Mouse (Mus musculus) testis, postnatal 10 days (tissue): Measurements from ENCODE around the gene Gpr68.

Experiments
- DNase-seq: peaks from one replicate; pipeline ENCODE4 v3.0.0; 2021; ENCODE audit warnings: low spot score

Gpr68 gene

DNA sequence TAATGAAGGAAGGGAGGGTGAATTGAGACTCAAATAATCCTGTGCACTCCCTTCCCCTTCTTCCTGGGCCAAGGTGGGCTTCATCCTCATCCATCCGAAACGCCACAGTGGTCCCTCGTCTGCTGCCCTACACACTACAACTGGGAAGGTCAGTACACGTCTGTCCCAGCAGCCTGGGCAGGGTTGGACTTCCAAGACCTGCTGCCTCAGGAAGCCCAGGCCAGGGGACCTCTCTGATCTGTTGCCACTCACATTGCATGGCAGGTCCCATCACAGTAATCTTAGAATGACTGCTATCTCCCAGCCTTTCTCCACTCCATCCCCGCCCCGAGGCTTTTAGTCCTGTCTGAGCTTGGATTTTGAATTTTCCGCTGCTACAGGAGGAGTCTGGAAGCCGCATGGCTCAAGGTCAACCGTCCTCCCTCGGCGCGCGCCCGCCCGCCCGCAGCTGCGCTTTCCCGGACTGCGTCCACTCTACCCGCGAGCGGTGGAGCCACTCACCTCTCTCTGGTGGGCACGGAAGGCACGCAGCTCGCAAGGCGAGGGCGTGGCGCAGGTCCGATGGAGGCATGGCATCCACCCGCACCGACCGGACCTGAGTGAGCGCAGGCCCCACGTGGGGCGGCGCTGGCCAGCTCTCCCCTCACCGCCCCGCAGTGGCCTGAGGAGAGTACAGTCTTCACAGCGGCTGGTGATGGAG lies at the start of gene Gpr68:
Gene Gpr68, minus strand, starts transcription at position 601 of the 700 bp plus-strand sequence.
- peak; percentile 59 for DNase-seq

DNA sequence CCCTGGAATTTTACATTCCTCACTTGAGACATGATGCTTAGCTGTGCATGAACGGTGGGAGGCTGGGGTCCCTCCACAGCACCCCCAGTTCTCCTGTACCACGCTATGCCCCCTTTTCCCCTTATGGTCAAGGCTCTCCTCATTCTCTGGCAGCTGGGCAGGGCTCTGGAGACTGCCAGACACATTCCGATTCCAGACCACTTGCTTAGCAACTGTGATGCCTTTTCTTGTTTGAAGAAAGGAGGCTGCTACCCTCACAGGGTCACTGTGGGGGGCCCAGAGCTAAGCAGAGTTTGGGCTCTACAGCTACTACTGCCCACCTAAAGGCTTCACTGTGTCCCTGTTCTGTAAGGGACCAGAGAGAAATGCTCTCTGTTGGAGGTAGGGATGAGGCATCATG lies 49.3 kb upstream of the Gpr68 start:
- no peak for DNase-seq

DNA sequence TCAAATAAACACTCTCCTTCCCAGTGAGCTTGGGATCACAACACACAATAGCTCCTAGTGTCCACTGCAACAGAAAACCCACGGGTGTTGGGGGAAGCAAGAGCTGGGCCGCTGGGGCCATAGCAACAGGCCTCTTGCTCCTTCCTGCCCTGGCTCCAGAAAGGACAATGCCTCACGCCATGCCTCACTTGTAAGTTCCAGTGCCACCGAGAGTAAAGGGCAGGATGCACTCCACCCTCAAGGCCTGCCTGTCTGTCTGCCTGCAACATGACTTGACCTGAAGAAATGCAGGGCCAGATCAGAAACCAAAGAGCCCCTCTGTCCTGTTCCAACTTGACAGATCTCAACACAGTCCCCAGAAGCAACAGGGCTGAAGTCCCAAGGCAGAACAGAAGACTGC lies 48.8 kb upstream of the Gpr68 start:
- DNase-seq = no peak

DNA sequence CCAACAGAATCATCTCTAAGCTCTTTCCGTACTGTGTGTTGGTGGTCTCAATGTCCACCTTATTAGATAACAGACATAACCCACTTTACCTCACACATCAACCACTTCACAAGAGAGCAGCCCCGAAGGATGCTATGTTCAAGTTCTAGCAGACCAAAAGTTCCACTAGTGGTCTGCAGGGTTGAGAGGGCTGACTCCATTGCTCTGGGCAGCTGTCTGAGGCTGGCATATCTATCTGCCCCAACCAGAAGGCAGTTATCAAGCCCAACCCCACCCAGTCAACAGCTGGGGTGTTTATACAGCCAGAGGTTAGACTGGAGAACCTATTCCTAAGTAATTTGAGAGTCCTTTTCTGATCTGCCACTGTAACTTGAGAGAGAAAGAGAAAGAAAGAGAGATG lies 48.0 kb upstream of the Gpr68 start:
- DNase-seq = no peak

DNA sequence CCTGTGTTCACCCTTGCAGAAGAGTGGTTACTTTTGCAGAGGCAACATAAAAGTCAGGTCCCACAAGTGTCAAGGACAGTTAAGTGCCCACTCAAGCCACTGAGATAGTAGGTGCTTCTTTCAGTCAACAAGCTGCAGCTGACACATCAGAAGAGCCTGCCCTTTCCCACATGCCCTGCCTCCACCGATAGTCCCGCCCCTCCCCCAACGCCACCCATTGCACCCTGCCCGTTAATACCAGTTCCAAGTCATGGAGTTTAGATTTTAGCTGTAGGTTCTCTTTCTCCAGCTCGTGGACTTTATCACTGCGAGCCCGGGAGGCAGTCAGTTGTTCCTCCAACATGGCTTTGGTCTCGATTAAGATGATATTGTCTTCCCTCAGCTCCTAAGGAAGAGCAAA lies 45.9 kb upstream of the Gpr68 start:
- no peak for DNase-seq

DNA sequence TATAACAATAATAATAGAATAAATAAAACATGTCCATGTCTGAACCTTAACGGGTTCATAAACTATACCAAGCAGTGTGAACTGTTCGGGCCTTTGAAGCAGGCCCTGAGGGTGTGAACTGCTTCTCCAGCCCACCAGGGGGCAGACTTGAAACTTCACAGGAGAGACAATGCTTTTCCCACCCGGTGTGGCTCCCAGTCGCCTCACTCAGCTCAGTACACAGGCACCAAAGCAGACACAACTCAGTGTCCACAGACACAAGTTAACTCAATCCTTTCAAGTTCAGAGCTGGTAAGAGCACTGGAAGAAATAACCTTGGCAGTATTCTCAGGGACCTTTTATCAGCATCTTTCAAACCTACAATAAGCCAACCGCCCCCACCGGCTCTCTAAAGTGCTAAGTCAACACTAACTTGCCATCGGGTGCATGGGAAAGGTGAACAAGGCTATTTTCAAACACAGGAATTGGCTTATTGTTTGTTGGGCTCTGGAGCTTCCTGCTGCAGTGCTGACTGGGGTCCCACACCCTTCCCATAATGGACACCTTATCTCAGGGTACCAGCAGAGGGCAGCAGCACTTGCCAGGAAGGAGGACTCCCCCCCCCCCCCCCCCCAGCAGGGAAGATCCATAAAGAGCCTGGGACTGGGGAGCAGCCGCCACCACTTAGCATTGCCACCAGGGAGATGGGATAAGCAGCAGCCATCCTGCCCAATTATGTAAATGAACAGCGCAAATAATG lies 44.4 kb upstream of the Gpr68 start:
- DNase-seq = peak; percentile 86

DNA sequence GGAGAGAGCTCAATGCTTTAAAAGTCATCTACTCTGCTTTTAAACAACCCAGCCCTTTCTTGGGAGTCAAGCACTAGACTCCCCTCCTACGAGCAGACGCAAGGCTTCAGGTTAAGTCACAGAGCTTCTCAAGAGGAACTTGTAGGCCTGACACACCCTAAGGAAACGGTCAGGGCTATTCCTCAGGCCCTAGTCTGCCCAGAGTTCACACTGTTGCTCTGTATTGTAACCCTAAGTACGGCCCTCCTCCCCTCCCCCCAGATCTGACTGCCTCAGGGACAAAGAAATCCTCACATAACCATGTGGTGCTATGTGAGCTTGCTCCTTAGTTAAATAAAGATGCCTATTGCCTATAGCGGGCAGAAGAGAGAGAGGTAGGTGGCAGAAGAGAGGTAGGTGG lies 41.1 kb upstream of the Gpr68 start:
- DNase-seq = no peak

DNA sequence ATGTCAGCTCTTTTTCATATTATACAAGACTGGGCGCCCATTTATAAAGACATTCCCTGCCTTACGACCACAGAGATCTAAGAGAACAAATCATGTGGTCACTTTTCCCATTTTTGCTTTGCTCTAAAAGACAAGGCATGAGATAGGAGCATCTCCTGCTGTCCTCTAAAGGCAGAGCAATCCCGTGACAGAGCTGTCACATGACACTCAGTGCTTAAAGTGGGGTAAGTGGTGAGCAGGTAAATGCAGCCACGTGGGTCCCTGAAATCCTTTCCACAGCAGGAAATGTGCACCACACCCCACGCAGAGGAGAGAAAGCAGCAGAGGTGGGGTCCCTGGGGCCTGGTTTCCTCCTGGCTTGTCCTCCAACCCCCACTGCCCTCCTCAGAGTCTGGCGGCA lies 40.0 kb upstream of the Gpr68 start:
- DNase-seq = no peak

DNA sequence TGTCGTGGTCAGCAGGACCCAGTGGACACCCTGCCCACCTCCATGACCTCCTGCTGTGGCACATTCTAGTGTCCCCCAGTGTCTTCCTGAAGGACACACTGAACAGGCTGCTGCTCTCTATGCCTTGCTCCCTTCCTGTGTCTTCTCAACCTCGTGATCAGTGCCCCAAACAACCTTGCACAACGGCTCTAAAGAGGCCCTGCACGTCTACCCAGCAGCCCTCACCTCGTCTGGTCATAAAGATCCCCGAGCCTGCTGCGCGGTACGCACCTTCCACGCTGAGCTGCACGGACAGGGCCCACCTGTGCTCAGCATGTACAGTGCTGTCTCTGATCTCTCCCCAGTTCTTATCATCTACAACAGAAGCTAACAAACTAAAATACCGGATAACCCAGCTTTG lies 38.0 kb upstream of the Gpr68 start:
- no peak for DNase-seq

DNA sequence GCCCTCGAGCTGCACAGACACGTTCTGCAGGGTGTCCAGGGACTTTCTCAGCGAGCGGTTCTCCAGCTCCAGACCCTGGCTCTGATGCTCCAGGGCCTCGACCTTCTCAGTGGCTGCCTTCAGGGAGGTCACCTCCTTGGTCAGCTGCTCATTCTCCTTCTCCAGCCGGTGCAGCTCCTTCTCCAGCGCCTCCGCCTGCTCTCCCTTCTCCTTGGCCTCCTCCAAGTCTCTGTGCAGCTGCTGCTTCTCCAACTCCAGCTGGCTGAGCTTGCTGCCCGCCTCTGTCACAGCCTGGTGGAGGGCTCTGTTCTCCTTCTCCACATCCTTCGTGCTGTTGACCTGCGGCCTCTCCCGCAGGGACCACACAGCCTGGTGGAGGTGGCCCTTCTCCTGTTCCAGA lies 37.5 kb upstream of the Gpr68 start:
- no peak for DNase-seq

DNA sequence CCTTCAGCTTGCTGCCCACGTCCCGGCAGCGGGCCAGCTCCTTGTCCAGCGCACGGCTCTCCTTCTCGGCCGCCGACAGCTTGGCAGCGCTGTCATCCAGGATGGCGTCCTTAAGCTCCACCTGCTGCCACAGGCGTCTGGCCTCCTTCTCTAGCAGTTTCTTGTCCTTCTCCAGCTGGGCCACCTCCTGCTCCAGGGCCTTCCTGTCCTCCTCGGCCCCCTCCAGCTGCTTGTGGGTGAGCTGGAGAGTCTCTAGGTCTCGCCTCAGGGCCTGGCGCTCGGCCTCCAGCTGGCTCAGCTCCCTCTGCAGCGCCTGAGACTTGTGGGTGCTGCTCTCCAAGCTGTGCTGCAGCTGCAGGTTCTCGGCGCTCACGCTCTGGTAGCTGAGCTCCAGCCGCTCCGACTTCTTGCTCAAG lies 36.9 kb upstream of the Gpr68 start:
- DNase-seq = peak; percentile 53

DNA sequence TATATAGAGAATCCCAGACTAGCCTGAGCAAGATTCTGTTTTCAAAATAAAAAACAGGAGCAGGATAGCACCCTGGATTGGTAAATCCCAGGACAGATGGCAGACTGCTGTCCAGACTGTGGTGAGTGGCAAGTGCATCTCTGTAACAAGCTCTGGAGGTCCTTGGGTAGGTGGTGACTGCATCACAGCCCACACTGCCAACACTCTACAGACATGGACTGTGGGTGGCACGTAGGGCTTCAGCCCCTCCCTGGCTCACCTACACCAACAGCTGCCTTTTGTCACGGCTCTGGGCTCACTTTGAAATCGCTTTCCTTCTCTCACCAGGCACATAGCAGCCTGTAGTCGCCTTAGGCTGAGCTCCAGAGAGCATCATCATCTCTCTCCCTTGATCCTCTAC lies 35.1 kb upstream of the Gpr68 start:
- DNase-seq = no peak

DNA sequence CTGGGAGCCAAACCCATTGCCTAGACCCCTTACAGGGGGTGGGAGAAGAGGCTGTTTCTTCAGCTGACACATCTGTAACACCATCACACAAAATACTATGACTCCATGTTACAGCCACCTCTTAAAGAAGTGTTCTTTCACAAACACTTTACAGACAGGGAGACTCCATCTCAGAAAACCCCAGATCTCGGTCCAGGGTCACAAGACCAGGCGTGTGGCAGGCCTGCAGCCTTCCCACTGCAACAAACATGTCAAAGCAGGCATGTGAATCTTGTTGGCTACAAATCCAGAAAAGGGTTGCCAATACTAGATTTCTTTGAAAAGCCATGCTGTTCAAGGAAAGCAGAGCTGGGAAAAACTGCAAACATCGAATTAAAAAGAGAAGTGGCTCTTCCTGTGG lies 33.4 kb upstream of the Gpr68 start:
- no peak for DNase-seq

DNA sequence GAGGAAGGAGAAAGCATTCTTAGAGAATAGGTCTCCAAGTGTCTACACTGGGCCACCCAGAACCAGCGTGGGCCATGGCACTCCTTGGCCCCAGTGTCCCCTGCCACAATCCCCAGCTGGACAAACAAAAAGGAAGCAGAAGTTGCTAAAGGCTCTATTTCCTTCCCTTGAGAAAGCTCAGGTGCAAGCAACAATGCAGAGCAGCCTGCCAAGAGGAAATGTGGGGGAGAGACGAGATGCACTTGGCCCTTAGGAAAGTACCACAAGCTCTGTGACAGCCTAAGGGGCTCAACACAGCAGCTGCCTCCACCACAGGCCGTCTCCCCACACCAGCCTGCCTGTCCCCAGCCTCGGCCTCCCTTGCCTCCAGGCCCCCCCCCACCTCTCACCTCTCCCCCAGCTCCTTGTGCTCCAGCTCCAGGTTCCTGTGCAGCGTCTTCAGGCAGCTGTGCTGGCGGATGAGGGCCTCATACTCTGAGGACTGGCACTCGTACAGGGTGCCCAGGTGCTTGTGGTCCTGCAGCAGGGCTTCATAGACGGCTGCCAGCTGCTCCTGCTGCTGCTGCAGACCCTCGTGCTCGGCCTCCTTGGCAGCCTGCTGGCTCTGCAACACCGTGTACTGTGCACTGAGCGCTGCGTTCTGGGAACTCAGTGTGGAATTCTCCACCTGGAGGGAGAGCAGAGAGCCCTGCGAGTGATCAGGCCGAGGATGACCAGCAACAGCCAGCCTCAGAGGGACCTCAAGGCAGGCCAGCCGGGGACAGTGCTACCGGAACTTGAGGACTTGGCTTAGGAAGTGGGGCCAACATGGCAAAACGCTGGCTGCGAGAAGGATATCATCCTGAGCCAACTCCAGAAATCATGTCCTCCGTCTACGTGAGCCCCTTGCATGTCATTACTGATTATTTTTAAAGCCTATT lies 29.7 kb upstream of the Gpr68 start:
- DNase-seq = no peak

DNA sequence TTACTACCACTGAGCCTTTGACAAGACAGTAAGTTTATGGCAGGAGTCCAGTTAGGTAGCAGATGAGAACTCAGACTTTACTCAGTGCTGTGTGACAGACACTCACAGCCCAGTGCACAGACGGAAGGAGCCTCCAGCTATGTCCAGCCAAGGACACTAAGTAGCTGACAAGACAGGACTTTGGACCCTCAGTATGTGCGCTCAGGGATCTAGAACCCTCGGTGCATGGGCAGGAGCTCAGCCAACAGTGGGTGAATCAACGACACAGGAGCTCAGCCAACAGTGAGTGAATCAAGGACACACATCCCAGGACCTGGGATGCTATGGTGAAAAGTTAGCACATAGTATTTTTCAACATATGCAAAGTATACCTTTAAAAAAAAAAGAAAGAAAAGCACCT lies 28.7 kb upstream of the Gpr68 start:
- no peak for DNase-seq

DNA sequence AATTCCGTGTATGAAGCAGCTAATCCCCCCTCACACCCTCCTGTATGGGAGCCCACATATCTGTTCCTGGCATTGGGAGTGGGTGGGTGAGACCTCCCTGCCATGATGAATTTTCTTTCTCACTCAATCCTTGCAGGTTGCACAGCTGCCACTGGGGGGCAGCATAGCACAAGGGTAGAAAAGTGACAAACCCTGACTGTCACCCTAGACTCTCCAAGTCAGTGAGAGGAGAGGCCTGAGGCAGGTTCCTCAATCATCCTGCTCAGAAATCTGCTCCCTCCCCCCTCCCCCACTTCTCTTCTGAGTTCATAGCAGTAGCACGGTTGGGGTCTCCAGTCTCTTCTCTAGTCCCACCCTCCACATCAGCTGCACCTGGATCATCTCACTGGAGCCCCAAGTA lies 28.1 kb upstream of the Gpr68 start:
- peak; percentile 87 for DNase-seq

DNA sequence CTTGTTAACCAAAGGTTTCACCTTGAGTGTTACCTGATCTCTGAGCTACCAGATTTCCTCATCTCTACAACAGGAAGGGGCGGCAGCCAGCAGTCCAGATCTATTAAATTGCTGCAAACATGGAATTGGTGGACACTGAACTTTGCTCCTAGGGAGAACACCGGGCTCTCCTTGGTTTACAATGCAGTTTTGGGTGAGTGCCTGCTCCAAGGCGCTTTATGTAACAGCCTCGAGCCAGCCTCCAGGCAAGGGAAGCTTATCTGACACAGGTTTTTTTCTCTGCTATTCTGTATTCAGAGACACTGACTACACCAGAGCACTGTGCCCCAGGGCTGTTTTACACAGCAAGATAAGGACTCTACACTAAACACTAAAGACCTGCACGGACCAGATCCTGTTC lies 26.8 kb upstream of the Gpr68 start:
- no peak for DNase-seq

DNA sequence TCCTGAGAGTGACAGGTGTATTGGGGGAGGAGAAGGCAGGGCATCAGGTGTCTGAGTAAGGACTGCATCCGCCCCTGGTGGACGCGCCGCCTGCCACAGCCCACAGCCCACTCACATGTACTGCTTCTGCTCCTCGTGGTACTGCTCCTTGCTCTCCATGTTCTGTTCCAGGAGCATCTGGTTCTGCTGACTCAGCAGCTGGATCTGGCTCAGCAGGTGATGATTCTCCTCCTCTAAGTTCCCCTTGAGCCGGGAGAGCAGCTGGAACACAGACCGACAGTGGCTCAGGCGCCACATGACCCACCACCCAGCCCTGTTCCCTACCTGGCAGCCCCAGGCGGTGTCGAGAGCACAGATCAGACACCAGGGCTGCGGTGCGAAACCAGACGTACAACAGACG lies 23.7 kb upstream of the Gpr68 start:
- no peak for DNase-seq

DNA sequence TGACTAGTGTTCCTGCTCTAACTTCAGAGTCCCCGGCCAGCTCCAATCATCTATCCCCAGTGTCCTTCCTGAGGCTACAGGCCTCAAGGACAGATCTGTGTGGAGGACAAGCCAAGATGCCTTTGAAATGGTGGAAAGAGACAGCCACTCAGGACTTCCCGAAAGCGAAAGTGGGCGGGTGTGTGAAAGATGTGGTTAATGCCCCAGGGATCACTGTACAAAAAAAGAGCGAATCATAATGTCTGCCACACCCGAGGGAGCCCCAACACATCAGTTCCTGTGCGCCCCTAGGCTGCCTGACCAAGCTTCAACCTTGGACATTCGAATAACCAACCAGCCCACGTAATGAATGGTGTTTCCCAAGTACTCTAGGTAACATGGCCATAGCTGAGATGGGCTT lies 20.3 kb upstream of the Gpr68 start:
- no peak for DNase-seq

DNA sequence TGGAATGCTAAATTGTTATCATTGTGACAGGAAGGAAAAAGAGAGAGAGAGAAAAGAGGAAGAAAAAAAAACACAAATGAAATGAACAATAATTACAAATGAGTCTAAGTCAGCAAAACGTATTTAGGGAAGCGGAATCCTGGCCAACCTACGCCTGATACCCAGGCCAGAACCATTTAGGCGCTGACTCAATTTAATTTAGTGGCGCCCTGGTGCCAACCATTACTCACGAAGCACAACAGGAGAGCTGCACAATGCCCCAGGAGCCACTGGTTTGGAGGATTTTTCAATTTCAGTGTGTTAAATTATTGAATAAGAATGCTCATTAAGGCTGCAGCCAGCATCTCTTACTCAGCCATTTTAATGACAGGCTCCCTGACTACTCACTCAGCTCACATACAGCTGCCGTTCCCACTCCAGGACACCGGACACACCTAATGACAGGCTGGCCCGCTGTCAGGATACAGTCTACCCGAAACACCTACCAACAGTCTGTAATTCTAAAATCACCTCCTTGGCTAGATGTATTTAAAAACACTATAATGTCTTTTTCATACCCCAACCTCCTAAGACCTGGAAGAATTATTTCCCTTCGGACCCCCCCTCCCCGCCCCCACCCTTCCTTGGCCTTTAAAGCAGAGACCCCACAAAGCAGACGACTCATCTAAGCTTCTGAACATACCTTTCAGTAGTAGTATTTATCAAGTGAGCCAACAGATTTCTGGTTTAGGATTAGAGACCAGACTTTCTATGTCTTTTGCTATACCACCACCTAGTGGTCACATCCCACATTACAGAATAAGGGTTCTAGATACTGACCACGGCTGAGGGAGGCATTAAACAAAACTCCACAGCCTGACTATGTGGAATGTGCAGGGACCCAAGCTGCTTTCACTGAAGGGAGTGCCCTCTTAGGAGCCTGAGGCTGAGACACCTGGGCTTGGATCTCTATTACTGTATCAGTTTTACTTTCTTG lies 17.9 kb upstream of the Gpr68 start:
- peak; percentile 68 for DNase-seq

DNA sequence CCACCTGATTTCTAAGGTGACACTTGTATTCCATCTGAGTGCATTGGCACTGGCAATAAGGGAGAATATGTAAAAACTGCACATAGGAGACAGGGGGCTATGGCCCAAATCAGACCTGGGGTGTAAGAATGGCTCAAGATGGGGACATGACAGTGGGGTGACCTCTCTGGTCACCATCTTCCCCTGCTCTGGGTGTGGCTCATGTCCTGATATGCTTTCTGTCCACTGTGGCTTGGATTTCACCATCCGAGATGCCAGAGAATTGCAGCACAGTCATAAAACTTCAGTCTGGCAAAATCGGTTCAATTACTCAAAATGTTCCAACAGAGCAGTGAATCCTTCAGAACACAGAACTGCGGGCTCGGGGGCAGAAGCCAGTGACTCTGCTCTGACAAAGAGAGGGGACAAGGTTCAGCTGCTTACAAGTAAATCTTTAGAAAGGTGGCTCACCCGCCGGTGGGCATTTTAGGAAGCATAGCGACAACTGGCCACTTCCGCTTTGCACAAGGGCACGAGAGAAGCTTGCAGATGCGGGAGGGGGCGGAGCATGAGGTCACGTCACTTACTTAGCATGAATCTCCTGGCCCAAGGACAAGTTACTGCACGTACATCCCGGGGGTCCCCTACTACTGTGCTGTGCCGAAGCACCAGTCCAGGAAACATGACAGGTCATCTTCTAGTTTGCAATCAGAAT lies 16.8 kb upstream of the Gpr68 start:
- no peak for DNase-seq
